Mouse (Mus musculus): ENCODE results near the gene Exosc9. TPM values are rescaled to one million over a fixed set of nuclear protein-coding genes. Genes with fewer than 3 reads are reported as not detected.
"Not testable (repeated sequence)": the region's sequence is repeated elsewhere in the genome, so short reads cannot be mapped to it uniquely, and the experiment has no call there.

The Exosc9 gene
- polyA plus RNA-seq, 1 experiment from 2014 or later = 41.0 TPM

GRCm38 (mm10) chr3:36569836-36570235 is 17.4 kb downstream of the Exosc9 start:
- no peak for TF ChIP-seq CTCF (IDR thresholded peaks at IDR 0.05; ENCODE audit: low read depth)
- 81% methylated on average over 5 of the region's 5 CpGs for WGBS
- Histone ChIP-seq H3K27me3 (replicated peaks; ENCODE audit: control insufficient read depth, insufficient read depth, low read length) (no peaks in the 10 kb centered on the region), H3K4me1 (replicated peaks; ENCODE audit: control insufficient read depth, insufficient read depth, low read length) (no peaks in the 10 kb centered on the region), H3K9ac (ENCODE audit: low read depth, low read length) (no peak overlapping the region), H3K4me2 (replicated peaks; ENCODE audit: low read depth) (peak overlapping the region; percentile 98), H3K27ac (ENCODE audit: low read depth, low read length) (no peak overlapping the region), H3K4me3 (ENCODE audit: low read depth, low read length) (peak overlapping the region; percentile 97), H3K9me3 (ENCODE audit: control insufficient read depth) (no peaks in the 10 kb centered on the region), H3K36me3 (ENCODE audit: control insufficient read depth, insufficient read depth) (peaks cover 35% of the 10 kb centered on the region)
- ATAC-seq = no peak

GRCm38 (mm10) chr3:36571361-36571826 is 19.0 kb downstream of the Exosc9 start:
- under 1% methylated on average over 39 of the region's 46 CpGs for WGBS
- TF ChIP-seq CTCF (IDR thresholded peaks at IDR 0.05; ENCODE audit: low read depth) = no peak

GRCm38 (mm10) chr3:36571827-36572378 is 19.5 kb downstream of the Exosc9 start, which contains the start of gene Ccna2:
Gene Ccna2, minus strand, starts transcription at chr3:36572150.
- no peaks in the 10 kb centered on the region for H3K9me3 ChIP-seq (ENCODE audit: control insufficient read depth)
- H3K4me2 ChIP-seq (replicated peaks; ENCODE audit: low read depth) = peak within 1 kb of the TSS; percentile 98
- peak within 1 kb of the TSS; percentile 41; the same call in 1 of the 2 replicates for H3K27ac ChIP-seq (ENCODE audit: low read depth, low read length)
- no peaks in the 10 kb centered on the region for H3K27me3 ChIP-seq (replicated peaks; ENCODE audit: control insufficient read depth, insufficient read depth, low read length)
- H3K4me3 ChIP-seq (ENCODE audit: low read depth, low read length) = peak within 1 kb of the TSS; percentile 97
- under 1% methylated on average over 53 of the region's 60 CpGs for WGBS
- peak within 1 kb of the TSS; percentile 75 for H3K9ac ChIP-seq (ENCODE audit: low read depth, low read length)
- TF ChIP-seq CTCF (IDR thresholded peaks at IDR 0.05; ENCODE audit: low read depth) = peak; percentile 85
- peaks cover 16% of the 10 kb centered on the region for H3K36me3 ChIP-seq (ENCODE audit: control insufficient read depth, insufficient read depth)
- peak; percentile 100 for ATAC-seq
- no peaks in the 10 kb centered on the region for H3K4me1 ChIP-seq (replicated peaks; ENCODE audit: control insufficient read depth, insufficient read depth, low read length)

More at GRCm38 (mm10) chr3:36571361-36571826, 19.0 kb downstream of the Exosc9 start:
- Histone ChIP-seq H3K9ac (ENCODE audit: low read depth, low read length) (peak overlapping the region; percentile 75), H3K4me2 (replicated peaks; ENCODE audit: low read depth) (peak overlapping the region; percentile 98), H3K4me1 (replicated peaks; ENCODE audit: control insufficient read depth, insufficient read depth, low read length) (no peaks in the 10 kb centered on the region), H3K36me3 (ENCODE audit: control insufficient read depth, insufficient read depth) (peaks cover 21% of the 10 kb centered on the region), H3K27ac (ENCODE audit: low read depth, low read length) (peak overlapping the region; percentile 35; the same call in 1 of the 2 replicates), H3K9me3 (ENCODE audit: control insufficient read depth) (no peaks in the 10 kb centered on the region), H3K27me3 (replicated peaks; ENCODE audit: control insufficient read depth, insufficient read depth, low read length) (no peaks in the 10 kb centered on the region), H3K4me3 (ENCODE audit: low read depth, low read length) (peak overlapping the region; percentile 97)
- no peak; the same call in 1 of the 2 replicates for ATAC-seq

- no peak overlapping the region for H3K27ac ChIP-seq (ENCODE audit: low read depth, low read length)
- no peak for TF ChIP-seq CTCF (IDR thresholded peaks at IDR 0.05; ENCODE audit: low read depth)
- ATAC-seq = no peak
- no peaks in the 10 kb centered on the region; the same call in 1 of the 2 replicates for H3K4me1 ChIP-seq (replicated peaks; ENCODE audit: control insufficient read depth, insufficient read depth, low read length)
- WGBS = 33% methylated on average over 3 of the region's 3 CpGs
- no peaks in the 10 kb centered on the region for H3K9me3 ChIP-seq (ENCODE audit: control insufficient read depth)
- no peak overlapping the region for H3K4me3 ChIP-seq (ENCODE audit: low read depth, low read length)
- no peaks in the 10 kb centered on the region for H3K27me3 ChIP-seq (replicated peaks; ENCODE audit: control insufficient read depth, insufficient read depth, low read length)
- no peak overlapping the region for H3K4me2 ChIP-seq (replicated peaks; ENCODE audit: low read depth)
- no peak overlapping the region for H3K9ac ChIP-seq (ENCODE audit: low read depth, low read length)
- no peaks in the 10 kb centered on the region for H3K36me3 ChIP-seq (ENCODE audit: control insufficient read depth, insufficient read depth)
Observed at GRCm38 (mm10) chr3:36598811-36599210, 46.4 kb downstream of the Exosc9 start.

GRCm38 (mm10) chr3:36599773-36600172 is 47.4 kb downstream of the Exosc9 start:
- 88% methylated on average over 8 of the region's 9 CpGs for WGBS
- peak; percentile 41 for TF ChIP-seq CTCF (IDR thresholded peaks at IDR 0.05; ENCODE audit: low read depth)
- not testable (repeated sequence) for H3K27ac ChIP-seq (ENCODE audit: low read depth, low read length)

GRCm38 (mm10) chr3:36605894-36606783 is 53.7 kb downstream of the Exosc9 start:
- 65% methylated on average over 7 of the region's 7 CpGs for WGBS
- Histone ChIP-seq H3K4me2 (replicated peaks; ENCODE audit: low read depth) (no peak overlapping the region), H3K9me3 (ENCODE audit: control insufficient read depth) (no peaks in the 10 kb centered on the region), H3K4me1 (replicated peaks; ENCODE audit: control insufficient read depth, insufficient read depth, low read length) (no peaks in the 10 kb centered on the region), H3K4me3 (ENCODE audit: low read depth, low read length) (no peak overlapping the region), H3K27me3 (replicated peaks; ENCODE audit: control insufficient read depth, insufficient read depth, low read length) (no peaks in the 10 kb centered on the region), H3K36me3 (ENCODE audit: control insufficient read depth, insufficient read depth) (peaks cover 8% of the 10 kb centered on the region; the same call in 1 of the 2 replicates), H3K27ac (ENCODE audit: low read depth, low read length) (no peak overlapping the region), H3K9ac (ENCODE audit: low read depth, low read length) (no peak overlapping the region)
- no peak for TF ChIP-seq CTCF (IDR thresholded peaks at IDR 0.05; ENCODE audit: low read depth)
- ATAC-seq = no peak

More at GRCm38 (mm10) chr3:36599773-36600172, 47.4 kb downstream of the Exosc9 start:
- not testable (repeated sequence) for H3K9ac ChIP-seq (ENCODE audit: low read depth, low read length); H3K4me2 ChIP-seq (replicated peaks; ENCODE audit: low read depth); H3K27me3 ChIP-seq (replicated peaks; ENCODE audit: control insufficient read depth, insufficient read depth, low read length); H3K4me3 ChIP-seq (ENCODE audit: low read depth, low read length); ATAC-seq; H3K9me3 ChIP-seq (ENCODE audit: control insufficient read depth); H3K36me3 ChIP-seq (ENCODE audit: control insufficient read depth, insufficient read depth); H3K4me1 ChIP-seq (replicated peaks; ENCODE audit: control insufficient read depth, insufficient read depth, low read length)

All from intestine, postnatal 0 days (tissue).